Mouse (Mus musculus) spleen, adult 12 weeks (tissue): ENCODE measurements around the gene Plxna2.

Experiments
- DNase-seq: peaks from one replicate; pipeline ENCODE4 v3.0.0; 2022; ENCODE audit warnings: low spot score

The Plxna2 gene

GRCm38 (mm10) chr1:194828316-194828715 is 210.3 kb downstream of the Plxna2 start:
- no peak for DNase-seq

- DNase-seq: no peak
Observed at GRCm38 (mm10) chr1:194835238-194835637, 217.2 kb downstream of the Plxna2 start.

GRCm38 (mm10) chr1:194836182-194836581 is 218.2 kb downstream of the Plxna2 start:
- DNase-seq: no peak

GRCm38 (mm10) chr1:194836671-194837070 is 218.7 kb downstream of the Plxna2 start:
- DNase-seq: no peak

- no peak for DNase-seq
Observed at GRCm38 (mm10) chr1:194839230-194839910, 221.4 kb downstream of the Plxna2 start.

GRCm38 (mm10) chr1:194843020-194843419 is 225.0 kb downstream of the Plxna2 start:
- DNase-seq: no peak

GRCm38 (mm10) chr1:194847014-194847413 is 229.0 kb downstream of the Plxna2 start:
- DNase-seq: no peak

- DNase-seq: no peak
Observed at GRCm38 (mm10) chr1:194851242-194852064, 233.4 kb downstream of the Plxna2 start.

- no peak for DNase-seq
Observed at GRCm38 (mm10) chr1:194852065-194852358, 234.0 kb downstream of the Plxna2 start.
